Mouse (Mus musculus) intestine, postnatal 0 days (tissue): ENCODE data around the gene Serpinb9b. TPM values are rescaled to one million over a fixed set of nuclear protein-coding genes. Genes with fewer than 3 reads are reported as not detected.

Source experiments
- ATAC-seq: fragments of 200-750 bp; cut with Nextera tagmentation; 2 replicates; pipeline ENCODE4 v1.8.0; 2017; ENCODE audit warnings: mild to moderate bottlenecking, moderate TSS enrichment, moderate library complexity
- H3K27ac ChIP-seq: fragments of 300-500 bp; sonication (generic); 2 replicates; pipeline ENCODE4 v1.5.1; 2014; ENCODE audit warnings: mild to moderate bottlenecking, low read depth, low read length, moderate library complexity
- H3K27me3 ChIP-seq: fragments of 300-500 bp; sonication (generic); replicated peaks from 2 replicates; pipeline ENCODE4 v1.6.1; 2014; ENCODE audit warnings: low read length, mixed read lengths; ENCODE audit not compliant: control insufficient read depth, insufficient read depth
- H3K36me3 ChIP-seq: fragments of 300-500 bp; sonication (generic); 2 replicates; pipeline ENCODE4 v1.6.1; 2014; ENCODE audit warnings: mild to moderate bottlenecking, moderate library complexity; ENCODE audit not compliant: control insufficient read depth, insufficient read depth
- H3K4me1 ChIP-seq: fragments of 300-500 bp; sonication (generic); replicated peaks from 2 replicates; pipeline ENCODE4 v1.6.1; 2014; ENCODE audit warnings: antibody characterized with exemption, low read length, mixed read lengths; ENCODE audit not compliant: control insufficient read depth, insufficient read depth
- H3K4me2 ChIP-seq: fragments of 300-500 bp; sonication (generic); replicated peaks from 2 replicates; pipeline ENCODE4 v1.6.1; 2014; ENCODE audit warnings: low read depth, mild to moderate bottlenecking, moderate library complexity
- H3K4me3 ChIP-seq: fragments of 300-500 bp; sonication (generic); 2 replicates; pipeline ENCODE4 v1.5.1; 2014; ENCODE audit warnings: low read depth, low read length
- H3K9ac ChIP-seq: fragments of 300-500 bp; sonication (generic); 2 replicates; pipeline ENCODE4 v1.6.1; 2014; ENCODE audit warnings: mild to moderate bottlenecking, low read depth, low read length
- H3K9me3 ChIP-seq: fragments of 300-500 bp; sonication (generic); 2 replicates; pipeline ENCODE4 v1.6.1; 2016; ENCODE audit warnings: mixed run types; ENCODE audit not compliant: control insufficient read depth
- CTCF ChIP-seq: sonication (generic); IDR thresholded peaks from 2 replicates; pipeline ENCODE4 v1.5.1; 2016; ENCODE audit warnings: low read depth, mild to moderate bottlenecking, control low read depth, antibody characterized with exemption, moderate library complexity
- WGBS: fragments of 180-500 bp; shearing (Covaris S2); extraction: QIAGEN DNeasy Blood & Tissue Kit; methylation state at CpG from one replicate; pipeline ENCODE4 v1.1.7; 2014; 5-methylcytosine and 5-hydroxymethylcytosine counted together
- polyA plus RNA-seq: library from polyadenylated mRNA; unstranded; fragments of >200 nt; fragmentation: Nextera tagmentation; extraction: Ambion mirVana; gene quantifications from 2 replicates; pipeline ENCODE4 v1.2.1, GENCODE M21; 2015

The Serpinb9b gene
- polyA plus RNA-seq, 1 experiment from 2014 or later, result 1.9 TPM

GRCm38 (mm10) chr13:33077026-33077685 lies 49.9 kb downstream of the Serpinb9b start:
- WGBS, result 87% methylated on average over 10 of the region's 10 CpGs
- no peak for ATAC-seq
- H3K27ac ChIP-seq, result no peak overlapping the region
- H3K4me1 ChIP-seq, result no peaks in the 10 kb centered on the region
- no peak overlapping the region for H3K4me3 ChIP-seq
- no peaks in the 10 kb centered on the region for H3K9me3 ChIP-seq
- H3K9ac ChIP-seq, result no peak overlapping the region
- no peaks in the 10 kb centered on the region for H3K36me3 ChIP-seq
- no peaks in the 10 kb centered on the region for H3K27me3 ChIP-seq
- H3K4me2 ChIP-seq, result no peak overlapping the region
- TF ChIP-seq CTCF, result no peak

GRCm38 (mm10) chr13:33078056-33078705 lies 51.0 kb downstream of the Serpinb9b start, which contains the start of gene Serpinb1b:
Gene Serpinb1b (plus strand): TSS chr13:33078575.
- no peak for ATAC-seq
- H3K36me3 ChIP-seq, result no peaks in the 10 kb centered on the region
- no peaks in the 10 kb centered on the region for H3K9me3 ChIP-seq
- H3K27me3 ChIP-seq, result no peaks in the 10 kb centered on the region
- no peak within 1 kb of the TSS for H3K4me3 ChIP-seq
- WGBS, result 74% methylated on average over 3 of the region's 3 CpGs
- no peak within 1 kb of the TSS for H3K4me2 ChIP-seq
- TF ChIP-seq CTCF, result no peak
- no peak within 1 kb of the TSS for H3K9ac ChIP-seq
- H3K4me1 ChIP-seq, result no peaks in the 10 kb centered on the region
- H3K27ac ChIP-seq, result no peak within 1 kb of the TSS

GRCm38 (mm10) chr13:33079391-33079790 lies 52.2 kb downstream of the Serpinb9b start:
- H3K27ac ChIP-seq, result no peak overlapping the region
- no peaks in the 10 kb centered on the region for H3K4me1 ChIP-seq
- no peaks in the 10 kb centered on the region for H3K36me3 ChIP-seq
- no peak overlapping the region for H3K4me2 ChIP-seq
- peak; percentile 74 for TF ChIP-seq CTCF
- no peak for ATAC-seq
- no peak overlapping the region for H3K9ac ChIP-seq
- H3K9me3 ChIP-seq, result no peaks in the 10 kb centered on the region
- WGBS, result 22% methylated on average over 6 of the region's 6 CpGs
- H3K4me3 ChIP-seq, result no peak overlapping the region
- H3K27me3 ChIP-seq, result no peaks in the 10 kb centered on the region

GRCm38 (mm10) chr13:33080356-33080755 lies 53.1 kb downstream of the Serpinb9b start:
- H3K27me3 ChIP-seq, result no peaks in the 10 kb centered on the region
- TF ChIP-seq CTCF, result peak; percentile 71
- no peaks in the 10 kb centered on the region for H3K9me3 ChIP-seq
- no peak overlapping the region for H3K9ac ChIP-seq
- H3K4me2 ChIP-seq, result no peak overlapping the region
- no peaks in the 10 kb centered on the region for H3K36me3 ChIP-seq
- no peak for ATAC-seq
- no peaks in the 10 kb centered on the region for H3K4me1 ChIP-seq
- no peak overlapping the region for H3K27ac ChIP-seq
- 36% methylated on average over 3 of the region's 3 CpGs for WGBS
- H3K4me3 ChIP-seq, result no peak overlapping the region

- H3K4me2 ChIP-seq, result no peak overlapping the region
- H3K9me3 ChIP-seq, result no peaks in the 10 kb centered on the region
- no peak overlapping the region for H3K9ac ChIP-seq
- H3K27me3 ChIP-seq, result no peaks in the 10 kb centered on the region
- no peaks in the 10 kb centered on the region for H3K4me1 ChIP-seq
- ATAC-seq, result no peak
- WGBS, result 71% methylated on average over 2 of the region's 2 CpGs
- H3K4me3 ChIP-seq, result no peak overlapping the region
- no peak for TF ChIP-seq CTCF
- no peaks in the 10 kb centered on the region for H3K36me3 ChIP-seq
- no peak overlapping the region for H3K27ac ChIP-seq
Measured at GRCm38 (mm10) chr13:33083834-33084233, 56.6 kb downstream of the Serpinb9b start.

GRCm38 (mm10) chr13:33084975-33085694 lies 57.9 kb downstream of the Serpinb9b start:
- H3K27me3 ChIP-seq, result no peaks in the 10 kb centered on the region
- H3K9me3 ChIP-seq, result no peaks in the 10 kb centered on the region
- no peak overlapping the region for H3K9ac ChIP-seq
- H3K36me3 ChIP-seq, result no peaks in the 10 kb centered on the region
- no peak overlapping the region for H3K4me2 ChIP-seq
- no peak for ATAC-seq
- WGBS, result 45% methylated on average over 5 of the region's 5 CpGs
- peak overlapping the region; percentile 42; the same call in 1 of the 2 replicates for H3K27ac ChIP-seq
- H3K4me3 ChIP-seq, result no peak overlapping the region
- no peak for TF ChIP-seq CTCF
- H3K4me1 ChIP-seq, result no peaks in the 10 kb centered on the region
